Mouse (Mus musculus) myocyte (in vitro differentiated cells): ENCODE results near the gene Ptprj. TPM values are rescaled to one million over a fixed set of nuclear protein-coding genes. Genes with fewer than 3 reads are reported as not detected.

ENCODE experiments used
- H3K27me3 ChIP-seq: one replicate; pipeline ENCODE4 v1.6.1; 2011; ENCODE audit not compliant: control insufficient read depth, insufficient read depth, insufficient read length
- H3K36me3 ChIP-seq: one replicate; pipeline ENCODE4 v1.6.1; 2011; ENCODE audit not compliant: control insufficient read depth, insufficient read depth
- H3K4me2 ChIP-seq: one replicate; pipeline ENCODE4 v1.6.1; 2011; ENCODE audit warnings: low read depth, control low read depth
- H3K4me3 ChIP-seq: one replicate; pipeline ENCODE4 v1.5.1; 2011; ENCODE audit warnings: mild to moderate bottlenecking, control low read depth, moderate library complexity
- H3K79me2 ChIP-seq: one replicate; pipeline ENCODE4 v1.6.1; 2011; ENCODE audit not compliant: control insufficient read depth, insufficient read depth
- H3ac ChIP-seq: one replicate; pipeline ENCODE4 v1.6.1; 2011; ENCODE audit not compliant: control insufficient read depth, insufficient read length
- CEBPB ChIP-seq: IDR thresholded peaks from 2 replicates; pipeline ENCODE4 v1.6.1; 2011; ENCODE audit warnings: mild to moderate bottlenecking, moderate library complexity; ENCODE audit not compliant: poor library complexity, insufficient read depth, severe bottlenecking
- E2F4 ChIP-seq: IDR thresholded peaks from one replicate; pipeline ENCODE4 v1.6.1; 2011; ENCODE audit warnings: mild to moderate bottlenecking, control low read depth, moderate library complexity; ENCODE audit not compliant: insufficient read depth
- MAX ChIP-seq: IDR thresholded peaks from one replicate; pipeline ENCODE4 v1.6.1; 2011; ENCODE audit warnings: low read depth, mild to moderate bottlenecking, control low read depth
- MYOD1 ChIP-seq, 3 experiments: IDR thresholded peaks; one replicate each; pipeline ENCODE4 v1.6.1; 2011; ENCODE audit warnings: control low read depth in 2 of 3, low read depth in 2 of 3, mild to moderate bottlenecking in 2 of 3, moderate library complexity in 1 of 3; ENCODE audit not compliant: insufficient read length in 2 of 3, control insufficient read depth in 1 of 3
- MYOG ChIP-seq, 3 experiments: IDR thresholded peaks; one replicate each; pipeline ENCODE4 v1.6.1; 2011; ENCODE audit warnings: control low read depth in 2 of 3, low read depth in 2 of 3, mild to moderate bottlenecking in 2 of 3; ENCODE audit not compliant: insufficient read length in 2 of 3, control insufficient read depth in 1 of 3, insufficient read depth in 1 of 3
- POLR2A ChIP-seq: IDR thresholded peaks from one replicate; pipeline ENCODE4 v1.6.1; 2011; ENCODE audit warnings: low read depth, mild to moderate bottlenecking, control low read depth, moderate library complexity; ENCODE audit not compliant: insufficient read length
- POLR2AphosphoS2 ChIP-seq: IDR thresholded peaks from one replicate; pipeline ENCODE4 v1.6.1; 2011; ENCODE audit warnings: low read depth, control low read depth; ENCODE audit not compliant: insufficient read length
- REST ChIP-seq: IDR thresholded peaks from one replicate; pipeline ENCODE4 v1.6.1; 2011; ENCODE audit warnings: mild to moderate bottlenecking, control low read depth, moderate library complexity; ENCODE audit not compliant: insufficient read depth, insufficient read length
- SRF ChIP-seq: IDR thresholded peaks from one replicate; pipeline ENCODE4 v1.6.1; 2011; ENCODE audit warnings: low read depth; ENCODE audit not compliant: control insufficient read depth, insufficient read length
- TCF12 ChIP-seq: IDR thresholded peaks from one replicate; pipeline ENCODE4 v1.6.1; 2011; ENCODE audit warnings: mild to moderate bottlenecking, control low read depth; ENCODE audit not compliant: poor library complexity, insufficient read depth, severe bottlenecking
- TCF3 ChIP-seq: IDR thresholded peaks from one replicate; pipeline ENCODE4 v1.6.1; 2011; ENCODE audit warnings: low read depth, control low read depth; ENCODE audit not compliant: insufficient read length
- USF1 ChIP-seq: IDR thresholded peaks from one replicate; pipeline ENCODE4 v1.6.1; 2011; ENCODE audit warnings: low read depth, mild to moderate bottlenecking, control low read depth, moderate library complexity
- polyA plus RNA-seq: library from polyadenylated mRNA; unstranded; fragments of >200 nt; fragmentation: generic; extraction: Trizol; gene quantifications from one replicate; pipeline ENCODE4 v1.2.1, GENCODE M21; 2012; ENCODE audit warnings: missing spikeins

The Ptprj gene
- polyA plus RNA-seq, result 1.6 TPM

- TF ChIP-seq E2F4 (no peak), POLR2A (peak; percentile 49), MYOD1 (IDR thresholded peaks at IDR 0.05; ENCODE audit: control insufficient read depth in 1 of 3, insufficient read length in 2 of 3, low read depth in 2 of 3) (peak in 1 of 3 experiments; percentile 0)
- H3K36me3 ChIP-seq, result no peaks in the 10 kb centered on the region
- H3K27me3 ChIP-seq, result no peaks in the 10 kb centered on the region
- peak within 1 kb of the TSS; percentile 91 for H3ac ChIP-seq
- peaks cover 3% of the 10 kb centered on the region for H3K79me2 ChIP-seq
- H3K4me2 ChIP-seq, result peak within 1 kb of the TSS; percentile 84
- H3K4me3 ChIP-seq, result peak within 1 kb of the TSS; percentile 46
These were observed at the start of gene Ptprj for GRCm38 (mm10) chr2:90580236-90581005. TSS of gene Ptprj (minus strand) at chr2:90580647.

GRCm38 (mm10) chr2:90629552-90629951, 49.1 kb upstream of the Ptprj start:
- H3K4me2 ChIP-seq, result no peak overlapping the region
- no peak overlapping the region for H3ac ChIP-seq
- no peak for TF ChIP-seq REST
- TF ChIP-seq E2F4, result no peak
- no peak for TF ChIP-seq SRF
- TF ChIP-seq POLR2AphosphoS2, result no peak
- TF ChIP-seq TCF3, result peak; percentile 37
- peak; percentile 23 for TF ChIP-seq TCF12
- peak; percentile 90 to 98 (median 96) for TF ChIP-seq MYOG (IDR thresholded peaks at IDR 0.05; ENCODE audit: control insufficient read depth in 1 of 3, insufficient read depth in 1 of 3, insufficient read length in 2 of 3, low read depth in 2 of 3)
- no peak for TF ChIP-seq POLR2A
- no peak for TF ChIP-seq CEBPB
- no peak for TF ChIP-seq MAX
- no peak for TF ChIP-seq USF1
- TF ChIP-seq MYOD1 (IDR thresholded peaks at IDR 0.05; ENCODE audit: control insufficient read depth in 1 of 3, insufficient read length in 2 of 3, low read depth in 2 of 3), result peak; percentile 56 to 95 (median 85)
- no peaks in the 10 kb centered on the region for H3K79me2 ChIP-seq
- no peaks in the 10 kb centered on the region for H3K27me3 ChIP-seq
- H3K4me3 ChIP-seq, result no peak overlapping the region
- H3K36me3 ChIP-seq, result no peaks in the 10 kb centered on the region

- Histone ChIP-seq H3K4me3 (no peak overlapping the region), H3ac (no peak overlapping the region), H3K27me3 (no peaks in the 10 kb centered on the region), H3K4me2 (no peak overlapping the region), H3K36me3 (no peaks in the 10 kb centered on the region), H3K79me2 (no peaks in the 10 kb centered on the region)
- TF ChIP-seq TCF3, result no peak
- no peak for TF ChIP-seq CEBPB
- no peak for TF ChIP-seq TCF12
- TF ChIP-seq MYOG (IDR thresholded peaks at IDR 0.05; ENCODE audit: control insufficient read depth in 1 of 3, insufficient read depth in 1 of 3, insufficient read length in 2 of 3, low read depth in 2 of 3), result no peak
These were observed 47.8 kb upstream of the Ptprj start for GRCm38 (mm10) chr2:90628261-90628660.

GRCm38 (mm10) chr2:90624920-90625319, 44.5 kb upstream of the Ptprj start:
- Histone ChIP-seq H3ac (no peak overlapping the region), H3K4me3 (no peak overlapping the region), H3K27me3 (no peaks in the 10 kb centered on the region), H3K79me2 (no peaks in the 10 kb centered on the region), H3K4me2 (peak overlapping the region; percentile 73), H3K36me3 (no peaks in the 10 kb centered on the region)
- TF ChIP-seq TCF3 (no peak), USF1 (no peak), REST (no peak), TCF12 (no peak), MAX (no peak), SRF (no peak), MYOG (IDR thresholded peaks at IDR 0.05; ENCODE audit: control insufficient read depth in 1 of 3, insufficient read depth in 1 of 3, insufficient read length in 2 of 3, low read depth in 2 of 3) (no peak), E2F4 (no peak), MYOD1 (IDR thresholded peaks at IDR 0.05; ENCODE audit: control insufficient read depth in 1 of 3, insufficient read length in 2 of 3, low read depth in 2 of 3) (no peak), POLR2AphosphoS2 (no peak), CEBPB (no peak), POLR2A (no peak)

- H3ac ChIP-seq, result no peak overlapping the region
- no peaks in the 10 kb centered on the region for H3K27me3 ChIP-seq
- no peak overlapping the region for H3K4me3 ChIP-seq
- H3K4me2 ChIP-seq, result peak overlapping the region; percentile 73
- no peaks in the 10 kb centered on the region for H3K79me2 ChIP-seq
- no peak for TF ChIP-seq POLR2A
- TF ChIP-seq MAX, result no peak
- TF ChIP-seq CEBPB, result no peak
- TF ChIP-seq REST, result no peak
- no peak for TF ChIP-seq TCF12
- TF ChIP-seq MYOD1 (IDR thresholded peaks at IDR 0.05; ENCODE audit: control insufficient read depth in 1 of 3, insufficient read length in 2 of 3, low read depth in 2 of 3), result no peak
- TF ChIP-seq E2F4, result no peak
- TF ChIP-seq TCF3, result no peak
- no peak for TF ChIP-seq USF1
- no peak for TF ChIP-seq SRF
- TF ChIP-seq POLR2AphosphoS2, result no peak
- TF ChIP-seq MYOG (IDR thresholded peaks at IDR 0.05; ENCODE audit: control insufficient read depth in 1 of 3, insufficient read depth in 1 of 3, insufficient read length in 2 of 3, low read depth in 2 of 3), result no peak
- no peaks in the 10 kb centered on the region for H3K36me3 ChIP-seq
These were observed 43.9 kb upstream of the Ptprj start for GRCm38 (mm10) chr2:90624339-90624738.
